Mouse (Mus musculus): Measurements from ENCODE around the gene Adssl1.

- TF ChIP-seq EP300 (IDR thresholded peaks at IDR 0.05; ENCODE audit: low read length), result no peak
- TF ChIP-seq NELFE (IDR thresholded peaks at IDR 0.05; ENCODE audit: low read depth, low read length), result no peak
- TF ChIP-seq CHD1 (IDR thresholded peaks at IDR 0.05; ENCODE audit: low read depth, low read length), result no peak
- TF ChIP-seq CHD2 (IDR thresholded peaks at IDR 0.05; ENCODE audit: low read length), result no peak
- TF ChIP-seq USF1 (IDR thresholded peaks at IDR 0.05; ENCODE audit: low read depth, low read length), result no peak
- no peak for TF ChIP-seq RCOR1 (conservative IDR thresholded peaks at IDR 0.05; ENCODE audit: low read depth, low read length)
- no peak for TF ChIP-seq RAD21 (IDR thresholded peaks at IDR 0.05; ENCODE audit: low read depth, low read length)
- TF ChIP-seq POLR2A (IDR thresholded peaks at IDR 0.05; ENCODE audit: low read depth, low read length), result no peak
- no peak for TF ChIP-seq CTCF (conservative IDR thresholded peaks at IDR 0.05 in 1 of 2, IDR thresholded peaks at IDR 0.05 in 1 of 2; ENCODE audit: low read depth in 2 of 2, low read length in 2 of 2)
- TF ChIP-seq JUND (conservative IDR thresholded peaks at IDR 0.05; ENCODE audit: low read depth, low read length), result no peak
- no peak for TF ChIP-seq ZMIZ1 (IDR thresholded peaks at IDR 0.05; ENCODE audit: low read depth, low read length)
Observed at GRCm38 (mm10) chr12:112688458-112688857, 68.6 kb downstream of the Adssl1 start.
